ENCODE assay signal across 8 mouse cellular contexts in the genomic region with DNA sequence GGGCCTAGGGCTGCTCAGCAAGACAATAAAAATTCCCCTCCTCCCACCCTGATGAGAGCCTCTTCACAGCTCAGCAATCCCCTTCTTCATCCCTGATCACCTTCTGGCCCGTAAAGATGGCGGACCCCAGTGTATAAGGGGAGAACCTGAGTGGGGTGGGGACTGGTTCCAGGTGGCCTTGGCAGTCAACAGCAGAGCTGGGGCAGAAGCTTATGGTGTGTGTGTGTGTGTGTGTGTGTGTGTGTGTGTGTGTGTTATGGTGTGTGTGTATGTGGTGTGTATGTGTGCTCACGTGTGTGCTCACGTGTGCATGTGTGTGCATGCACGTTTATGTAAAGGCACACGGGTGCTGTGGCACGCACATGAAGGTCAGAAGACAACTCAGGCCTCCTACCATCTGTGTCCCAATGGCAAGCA. TPM values are rescaled to one million over a fixed set of nuclear protein-coding genes. Genes with fewer than 3 reads are reported as not detected.
DNase-seq lines count a peak whose midpoint lies in the region; ATAC-seq lines count a peak whose summit lies in the region.

No protein-coding gene starts in this region.

- peak overlapping the region; percentile 61 for H3K4me3 ChIP-seq in lung, embryonic 16.5 days (ENCODE audit: low read length)
- peak overlapping the region; percentile 47 for H3K4me3 ChIP-seq in forebrain, embryonic 12.5 days (replicated peaks)
- peak overlapping the region; percentile 82 for H3K4me3 ChIP-seq in liver, embryonic 12.5 days
- peak overlapping the region; percentile 56 for H3K4me3 ChIP-seq in stomach, embryonic 15.5 days (replicated peaks)

- no peak for DNase-seq in lung, postnatal 25 days (ENCODE audit: low spot score)
- DNase-seq in cerebellum, postnatal 14 days = no peak
- no peak for DNase-seq in right cerebral cortex, adult 18-20 months
- no peak for DNase-seq in adrenal gland, postnatal 10 days

- no peaks in the 10 kb centered on the region for H3K9me3 ChIP-seq in lung, embryonic 16.5 days (ENCODE audit: control insufficient read depth, low read length)
- no peaks in the 10 kb centered on the region for H3K9me3 ChIP-seq in forebrain, embryonic 12.5 days
- H3K9me3 ChIP-seq in liver, embryonic 12.5 days (replicated peaks) = no peaks in the 10 kb centered on the region
- H3K9me3 ChIP-seq in stomach, embryonic 15.5 days = no peaks in the 10 kb centered on the region

- ATAC-seq in lung, embryonic 16.5 days (ENCODE audit: low read depth) = no peak
- no peak for ATAC-seq in forebrain, embryonic 12.5 days (ENCODE audit: low FRiP score)
- ATAC-seq in liver, embryonic 12.5 days = no peak
- no peak for ATAC-seq in stomach, embryonic 15.5 days (ENCODE audit: insufficient read depth, low FRiP score, low read depth)

- H3K4me2 ChIP-seq in lung, embryonic 16.5 days (ENCODE audit: low read depth, low read length) = peak overlapping the region; percentile 89
- peak overlapping the region; percentile 85 for H3K4me2 ChIP-seq in forebrain, embryonic 12.5 days
- H3K4me2 ChIP-seq in liver, embryonic 12.5 days = peak overlapping the region; percentile 94
- H3K4me2 ChIP-seq in stomach, embryonic 15.5 days = peak overlapping the region; percentile 96

- peaks cover 10% of the 10 kb centered on the region; the same call in 1 of the 2 replicates for H3K36me3 ChIP-seq in lung, embryonic 16.5 days (ENCODE audit: control insufficient read depth, insufficient read depth, low read length)
- peaks cover 7% of the 10 kb centered on the region; the same call in 1 of the 2 replicates for H3K36me3 ChIP-seq in forebrain, embryonic 12.5 days (replicated peaks)
- peaks cover 56% of the 10 kb centered on the region for H3K36me3 ChIP-seq in liver, embryonic 12.5 days
- peaks cover 25% of the 10 kb centered on the region for H3K36me3 ChIP-seq in stomach, embryonic 15.5 days

- H3K27ac ChIP-seq in lung, embryonic 16.5 days (ENCODE audit: low read length) = peak overlapping the region; percentile 90
- H3K27ac ChIP-seq in forebrain, embryonic 12.5 days = no peak overlapping the region; the same call in 1 of the 2 replicates
- peak overlapping the region; percentile 91 for H3K27ac ChIP-seq in liver, embryonic 12.5 days
- H3K27ac ChIP-seq in stomach, embryonic 15.5 days = peak overlapping the region; percentile 85

- peak overlapping the region; percentile 65 for H3K9ac ChIP-seq in lung, embryonic 16.5 days (ENCODE audit: low read length)
- H3K9ac ChIP-seq in forebrain, embryonic 12.5 days = no peak overlapping the region
- peak overlapping the region; percentile 95 for H3K9ac ChIP-seq in liver, embryonic 12.5 days
- peak overlapping the region; percentile 17; the same call in 1 of the 2 replicates for H3K9ac ChIP-seq in stomach, embryonic 15.5 days

- peaks cover 22% of the 10 kb centered on the region for H3K4me1 ChIP-seq in lung, embryonic 16.5 days (replicated peaks; ENCODE audit: control insufficient read depth, insufficient read depth, low read length)
- H3K4me1 ChIP-seq in forebrain, embryonic 12.5 days = peaks cover 38% of the 10 kb centered on the region
- H3K4me1 ChIP-seq in liver, embryonic 12.5 days = peaks cover 68% of the 10 kb centered on the region
- H3K4me1 ChIP-seq in stomach, embryonic 15.5 days = peaks cover 43% of the 10 kb centered on the region

- no peaks in the 10 kb centered on the region for H3K27me3 ChIP-seq in lung, embryonic 16.5 days (ENCODE audit: control insufficient read depth, insufficient read depth, low read depth, low read length)
- peaks cover 26% of the 10 kb centered on the region for H3K27me3 ChIP-seq in forebrain, embryonic 12.5 days
- no peaks in the 10 kb centered on the region for H3K27me3 ChIP-seq in liver, embryonic 12.5 days (replicated peaks)
- H3K27me3 ChIP-seq in stomach, embryonic 15.5 days (replicated peaks) = no peaks in the 10 kb centered on the region

- WGBS in lung, embryonic 16.5 days = 86% methylated on average over 7 of the region's 7 CpGs
- 91% methylated on average over 7 of the region's 7 CpGs for WGBS in forebrain, embryonic 12.5 days
- 54% methylated on average over 7 of the region's 7 CpGs for WGBS in liver, embryonic 12.5 days (ENCODE audit: insufficient replicate concordance)
- 74% methylated on average over 7 of the region's 7 CpGs for WGBS in stomach, embryonic 15.5 days

RNA-seq across cellular contexts. Expression of a gene that starts 1.3 kb away (rescaled TPM):
- 306 and 325 TPM in 2 replicates for polyA plus RNA-seq in lung, embryonic 16.5 days (2015; fragmentation: Nextera tagmentation; extraction: Ambion mirVana)
- polyA plus RNA-seq in forebrain, embryonic 12.5 days (2016; fragmentation: Nextera tagmentation; extraction: Ambion mirVana) = 83.8 and 93.1 TPM in 2 replicates
- 814 and 842 TPM in 2 replicates for polyA plus RNA-seq in liver, embryonic 12.5 days (2016; fragmentation: Nextera tagmentation; extraction: Ambion mirVana)
- 308 and 326 TPM in 2 replicates for polyA plus RNA-seq in stomach, embryonic 15.5 days (2015; fragmentation: Nextera tagmentation; extraction: Ambion mirVana)
- 100 to 1,000 TPM; 482 to 541 TPM for total RNA-seq in adrenal gland, postnatal 10 days (2021)

RNA-seq across cellular contexts. Expression of a gene that starts 20.3 kb away (rescaled TPM):
- 8.5 and 12.9 TPM in 2 replicates for polyA plus RNA-seq in lung, embryonic 16.5 days (2015; fragmentation: Nextera tagmentation; extraction: Ambion mirVana)
- 0.67 and 1.1 TPM in 2 replicates for polyA plus RNA-seq in forebrain, embryonic 12.5 days (2016; fragmentation: Nextera tagmentation; extraction: Ambion mirVana)
- polyA plus RNA-seq in liver, embryonic 12.5 days (2016; fragmentation: Nextera tagmentation; extraction: Ambion mirVana) = 2.5 TPM in 2 replicates
- polyA plus RNA-seq in stomach, embryonic 15.5 days (2015; fragmentation: Nextera tagmentation; extraction: Ambion mirVana) = 0.52 and 0.74 TPM in 2 replicates
- under 1 TPM in 1 of 2 experiments, not detected in 1; 0.30 TPM for total RNA-seq in adrenal gland, postnatal 10 days (2021)

RNA-seq across cellular contexts. Expression of a gene that starts 21.6 kb away (rescaled TPM):
- 0.09 TPM in 1 of 2 replicates, not detected in the other for polyA plus RNA-seq in lung, embryonic 16.5 days (2015; fragmentation: Nextera tagmentation; extraction: Ambion mirVana)
- polyA plus RNA-seq in forebrain, embryonic 12.5 days (2016; fragmentation: Nextera tagmentation; extraction: Ambion mirVana) = not detected in 2 replicates
- polyA plus RNA-seq in liver, embryonic 12.5 days (2016; fragmentation: Nextera tagmentation; extraction: Ambion mirVana) = 0.10 TPM in 1 of 2 replicates, not detected in the other
- 0.05 TPM in 2 replicates for polyA plus RNA-seq in stomach, embryonic 15.5 days (2015; fragmentation: Nextera tagmentation; extraction: Ambion mirVana)
- 10 to 100 TPM; 34.9 to 45.2 TPM for total RNA-seq in adrenal gland, postnatal 10 days (2021)

RNA-seq across cellular contexts. Expression of a gene that starts 42.4 kb away (rescaled TPM):
- 19.6 and 20.4 TPM in 2 replicates for polyA plus RNA-seq in lung, embryonic 16.5 days (2015; fragmentation: Nextera tagmentation; extraction: Ambion mirVana)
- 12.6 and 15.1 TPM in 2 replicates for polyA plus RNA-seq in forebrain, embryonic 12.5 days (2016; fragmentation: Nextera tagmentation; extraction: Ambion mirVana)
- 15.1 and 18.1 TPM in 2 replicates for polyA plus RNA-seq in liver, embryonic 12.5 days (2016; fragmentation: Nextera tagmentation; extraction: Ambion mirVana)
- polyA plus RNA-seq in stomach, embryonic 15.5 days (2015; fragmentation: Nextera tagmentation; extraction: Ambion mirVana) = 31.5 and 32.7 TPM in 2 replicates
- 10 to 100 TPM; 10.7 to 11.6 TPM for total RNA-seq in adrenal gland, postnatal 10 days (2021)
